Mouse (Mus musculus) yolk sac, embryonic 10.5 days (tissue): ENCODE data around the gene Olfr588-ps1.
"Not testable (repeated sequence)": the region's sequence is repeated elsewhere in the genome, so short reads cannot be mapped to it uniquely, and the experiment has no call there.

Experiments used
- DNase-seq: peaks from one replicate; pipeline ENCODE4 v3.0.0-alpha.2; 2017; ENCODE audit warnings: low spot score

Olfr588-ps1 gene

DNA sequence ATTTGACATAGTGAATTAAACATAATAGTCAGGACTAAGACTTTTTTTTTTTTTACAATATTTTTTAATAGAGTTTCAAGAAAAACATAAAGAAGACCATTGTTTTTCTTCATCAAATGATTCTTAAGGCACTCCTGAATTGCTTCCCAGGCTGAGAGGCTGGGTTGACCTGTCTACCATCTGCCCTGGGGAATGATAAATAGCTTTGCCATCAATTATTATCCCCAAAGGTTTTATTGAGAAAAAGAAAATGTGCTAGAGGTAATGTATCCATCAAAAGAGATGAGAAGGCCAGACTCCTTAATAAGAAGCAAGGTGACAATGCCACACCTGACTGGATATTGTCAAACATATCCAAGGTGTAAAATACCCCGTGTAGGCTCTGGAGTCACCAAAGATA, at the start of gene Olfr588-ps1:
Olfr588-ps1 (plus strand) TSS at position 301 of the 400 bp plus-strand sequence.
- DNase-seq: no peak

DNA sequence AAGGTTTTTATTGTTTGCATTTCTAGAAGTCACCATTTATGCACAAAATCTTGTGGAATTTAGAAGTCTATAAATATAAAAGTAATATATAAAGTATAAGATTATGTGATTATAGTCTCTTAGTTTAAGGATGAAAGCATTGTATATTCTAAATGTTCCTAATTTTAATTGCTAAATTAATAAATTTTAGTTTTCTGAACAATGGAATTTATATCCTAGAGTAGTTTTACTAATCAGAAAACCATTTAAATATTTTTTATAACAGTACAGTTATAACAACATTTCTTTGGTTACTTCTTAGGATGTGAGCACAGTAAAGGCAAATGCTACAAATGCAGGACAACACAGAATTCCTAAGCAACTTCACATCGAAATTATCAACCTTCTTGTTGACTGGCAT, 43.3 kb upstream of the Olfr588-ps1 start, which contains the start of gene Olfr585:
Olfr585 (plus strand) TSS at position 301 of the 400 bp plus-strand sequence.
- DNase-seq: no peak

DNA sequence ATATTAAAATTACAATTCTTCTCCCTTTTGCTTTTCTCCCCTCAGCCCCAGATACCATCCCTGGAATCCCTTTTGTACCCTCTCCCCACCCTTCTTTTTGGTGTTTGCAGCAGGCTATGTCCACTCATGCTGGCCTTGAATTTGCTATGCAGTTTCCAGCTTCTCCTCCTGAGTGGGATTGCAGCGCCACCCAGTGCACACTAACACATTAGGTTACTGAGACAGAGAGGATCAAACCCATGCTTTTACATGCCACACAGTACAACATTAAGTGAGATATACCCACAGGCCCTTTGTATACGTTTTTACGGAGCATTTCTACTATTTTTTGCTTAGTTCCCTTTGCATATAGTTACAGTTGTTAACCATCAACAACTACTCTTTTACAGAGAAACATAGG, 21.3 kb upstream of the Olfr588-ps1 start:
- no peak for DNase-seq

DNA sequence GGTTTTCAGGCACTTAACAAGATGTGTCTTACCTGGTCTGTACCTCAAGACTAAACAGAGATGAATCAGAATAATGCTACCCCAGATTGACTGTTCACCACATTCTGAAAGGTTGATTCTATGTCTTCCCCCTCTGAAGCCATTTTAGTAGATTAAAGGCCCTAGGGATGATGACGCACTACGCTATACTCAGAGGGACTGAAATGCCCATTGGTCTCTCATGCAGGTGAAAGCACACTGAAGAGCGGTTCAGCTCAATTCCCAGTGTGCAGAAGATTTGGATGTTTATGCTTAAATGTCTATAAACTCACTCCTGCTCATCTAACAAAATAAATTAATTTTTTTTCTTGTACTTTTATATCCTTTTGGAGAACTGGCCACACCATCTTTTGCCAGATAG, 15.1 kb upstream of the Olfr588-ps1 start, which contains the start of gene Olfr586:
Olfr586 (minus strand) TSS at position 101 of the 400 bp plus-strand sequence.
- no peak for DNase-seq

DNA sequence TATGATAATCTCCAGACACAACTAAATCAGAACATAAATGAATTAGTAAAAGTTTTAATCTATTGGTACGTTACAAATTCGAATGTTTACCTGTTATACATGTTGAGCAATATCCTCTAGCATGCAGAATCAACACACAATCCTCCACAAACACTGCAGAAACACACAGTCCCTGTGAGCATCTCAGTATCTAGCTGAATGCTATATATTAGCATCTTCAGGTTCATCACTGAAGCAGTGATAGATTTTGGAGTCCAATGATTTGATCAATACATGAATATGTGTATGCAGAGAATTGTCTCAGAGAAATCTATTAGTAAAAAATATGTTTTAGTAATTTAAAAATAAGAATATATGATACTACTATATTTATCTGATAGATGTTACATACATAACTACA, 15.6 kb downstream of the Olfr588-ps1 start, which contains the start of gene Olfr589:
Olfr589 (minus strand) TSS at position 101 of the 400 bp plus-strand sequence.
- no peak for DNase-seq

DNA sequence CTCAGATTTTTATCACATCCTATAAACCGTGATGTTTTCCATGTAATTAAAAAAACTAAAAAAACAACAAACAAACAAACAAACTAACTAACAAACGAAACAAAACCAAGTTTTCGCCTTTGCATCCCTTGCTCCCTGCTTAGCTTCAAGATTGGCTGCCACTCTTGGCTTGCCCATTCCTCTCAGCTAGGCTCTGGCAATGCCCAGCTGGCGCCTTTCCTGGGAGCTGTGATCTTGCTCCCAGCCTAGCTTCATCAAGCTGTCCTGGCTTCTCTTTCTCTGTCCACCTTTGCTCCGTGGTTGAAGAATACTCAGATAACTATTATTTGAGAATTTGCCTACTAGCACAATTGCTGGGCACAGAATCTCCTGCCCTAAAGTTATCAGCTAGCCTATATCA, 29.0 kb downstream of the Olfr588-ps1 start:
- no peak for DNase-seq

DNA sequence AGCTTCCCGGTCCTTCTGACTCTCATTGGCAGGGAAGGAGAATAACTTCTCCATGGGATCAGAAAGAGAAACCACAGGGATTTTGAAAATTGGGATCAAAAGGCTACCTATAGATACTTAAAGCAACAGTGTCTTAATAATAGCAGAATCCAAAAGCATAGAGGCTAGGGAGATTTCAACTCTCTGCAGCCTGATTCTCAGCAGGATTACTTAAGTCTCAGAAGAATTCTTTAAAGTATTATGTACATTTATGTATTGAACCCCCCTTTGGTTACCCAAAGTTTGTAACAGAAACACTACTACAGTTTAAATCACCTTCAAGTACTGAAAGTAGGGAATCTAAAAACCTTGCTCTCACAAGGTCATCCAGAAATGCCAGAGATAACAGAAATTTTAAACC, 37.6 kb downstream of the Olfr588-ps1 start, which contains the start of gene Olfr591:
Olfr591 (minus strand) TSS at position 101 of the 400 bp plus-strand sequence.
- DNase-seq: no peak

DNA sequence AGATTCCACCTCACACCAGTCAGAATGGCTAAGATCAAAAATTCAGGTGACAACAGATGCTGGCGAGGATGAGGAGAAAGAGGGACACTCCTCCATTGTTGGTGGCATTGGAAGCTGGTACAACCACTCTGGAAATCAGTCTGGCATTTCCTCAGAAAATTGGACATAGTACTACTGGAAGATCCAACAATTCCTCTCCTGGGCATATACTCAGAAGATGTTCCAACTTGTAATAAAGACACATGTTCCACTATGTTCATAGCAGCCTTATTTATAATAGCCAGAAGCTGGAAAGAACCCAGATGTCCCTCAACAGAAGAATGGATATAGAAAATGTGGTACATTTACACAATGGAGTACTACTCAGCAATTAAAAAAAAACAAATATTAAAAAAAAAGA, 43.8 kb downstream of the Olfr588-ps1 start, which contains the start of gene Olfr592:
Olfr592 (plus strand) TSS at position 301 of the 400 bp plus-strand sequence.
- not testable (repeated sequence) for DNase-seq
